Mouse (Mus musculus) retina, postnatal 7 days (tissue): ENCODE measurements around the gene Prpf3.
"Not testable (repeated sequence)": the region's sequence is repeated elsewhere in the genome, so short reads cannot be mapped to it uniquely, and the experiment has no call there.

Experiments used
- DNase-seq: peaks from one replicate; pipeline ENCODE4 v3.0.0-alpha.2; 2012; ENCODE audit warnings: low read depth, low spot score

The Prpf3 gene

DNA sequence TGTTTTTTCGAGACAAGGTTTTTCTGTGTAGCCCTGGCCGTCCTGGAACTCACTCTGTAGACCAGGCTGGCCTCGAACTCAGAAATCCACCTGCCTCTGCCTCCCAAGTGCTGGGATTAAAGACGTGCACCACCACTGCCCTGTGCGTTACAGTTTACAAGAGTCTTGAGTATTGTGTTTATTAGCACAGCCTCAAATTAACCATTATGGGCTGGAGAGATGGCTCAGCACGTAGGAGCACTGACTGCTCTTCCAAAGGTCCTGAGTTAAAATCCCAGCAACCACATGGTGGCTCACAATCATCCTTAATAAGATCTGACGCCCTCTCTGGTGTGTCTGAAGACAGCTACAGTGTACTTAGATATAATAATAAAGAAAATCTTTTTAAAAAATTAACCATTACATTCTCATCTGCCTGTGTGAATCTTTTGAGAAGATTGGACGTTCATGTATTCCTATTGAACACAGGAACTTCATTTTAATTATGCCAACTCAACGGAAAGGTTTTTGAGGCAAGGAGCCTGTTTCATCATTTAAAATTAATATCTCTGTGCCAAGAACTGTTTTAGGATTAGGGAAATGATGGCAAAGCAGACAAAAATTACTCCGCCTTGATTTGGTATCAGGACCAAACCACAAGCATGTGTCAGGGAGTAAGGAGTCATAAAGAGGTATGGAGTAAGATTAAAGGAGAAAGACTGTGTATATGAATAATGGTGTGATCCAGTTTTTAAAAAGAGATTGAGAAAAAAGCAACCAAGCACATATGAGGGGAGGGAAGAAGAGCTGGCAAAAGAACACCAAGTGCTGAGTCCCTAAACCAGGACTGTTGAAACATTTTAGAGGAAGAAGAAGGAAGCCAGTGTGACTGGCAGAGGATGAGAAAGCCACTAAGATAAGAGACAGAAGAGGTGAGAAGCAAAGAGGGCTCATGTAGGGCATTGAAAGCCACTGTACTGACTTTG, 35.4 kb downstream of the Prpf3 start:
- DNase-seq: no peak

- DNase-seq: peak; percentile 99
Measured at GRCm38 (mm10) chr3:95819351-95819985, 36.2 kb downstream of the Prpf3 start.

- DNase-seq: peak; percentile 72
Measured at GRCm38 (mm10) chr3:95818571-95819288, 37.0 kb downstream of the Prpf3 start, which contains the start of gene Rprd2. Gene Rprd2 (minus strand): TSS chr3:95818863.

GRCm38 (mm10) chr3:95818026-95818511, 37.6 kb downstream of the Prpf3 start:
- peak; percentile 25 for DNase-seq

- no peak for DNase-seq
Measured at GRCm38 (mm10) chr3:95816681-95817080, 39.0 kb downstream of the Prpf3 start.

GRCm38 (mm10) chr3:95808384-95808783, 47.3 kb downstream of the Prpf3 start:
- no peak for DNase-seq

GRCm38 (mm10) chr3:95807630-95808029, 48.1 kb downstream of the Prpf3 start:
- DNase-seq: not testable (repeated sequence)

DNA sequence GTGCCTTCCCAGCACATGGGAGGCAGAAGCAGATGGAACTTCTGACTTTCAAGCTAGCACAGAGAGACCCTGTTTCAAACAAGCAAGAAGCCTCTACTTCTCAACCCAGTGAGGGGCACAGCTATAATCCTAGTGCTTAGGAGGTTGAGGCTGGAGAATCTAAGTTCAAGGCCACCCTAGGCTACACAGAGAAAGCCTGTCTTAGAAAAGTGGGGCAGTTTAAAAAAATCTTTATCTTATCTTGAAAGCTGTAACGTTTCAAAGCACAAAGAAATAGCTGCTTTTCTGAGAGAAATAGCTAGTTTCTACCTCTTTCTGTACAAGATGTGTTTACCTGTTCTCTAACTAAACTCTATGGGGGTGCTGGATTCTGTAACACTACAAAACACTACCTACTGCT, 49.0 kb downstream of the Prpf3 start:
- DNase-seq: no peak

GRCm38 (mm10) chr3:95803851-95804250, 51.8 kb downstream of the Prpf3 start:
- DNase-seq: no peak

DNA sequence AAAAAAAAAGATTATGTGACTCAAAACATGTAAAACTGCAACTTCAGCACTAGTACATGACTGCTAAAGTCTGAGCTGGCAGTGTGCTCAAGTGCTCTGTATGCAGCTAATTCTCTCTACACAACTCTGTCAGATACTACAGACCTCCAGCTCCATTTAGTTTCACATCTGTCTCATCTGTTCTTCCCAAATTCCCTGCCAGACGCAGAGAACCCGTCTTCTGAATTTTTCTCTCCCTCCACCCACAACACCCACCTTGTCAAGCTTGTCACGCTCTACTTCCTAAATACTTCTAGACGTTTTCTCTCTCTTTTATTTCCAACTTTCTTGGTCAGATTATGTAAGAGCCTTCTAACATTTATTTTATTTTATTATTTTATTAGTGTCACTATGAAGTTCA, 56.9 kb downstream of the Prpf3 start:
- DNase-seq: no peak

- DNase-seq: no peak
Measured at GRCm38 (mm10) chr3:95794299-95794698, 61.4 kb downstream of the Prpf3 start.

- no peak for DNase-seq
Measured at GRCm38 (mm10) chr3:95793662-95794061, 62.0 kb downstream of the Prpf3 start.

DNA sequence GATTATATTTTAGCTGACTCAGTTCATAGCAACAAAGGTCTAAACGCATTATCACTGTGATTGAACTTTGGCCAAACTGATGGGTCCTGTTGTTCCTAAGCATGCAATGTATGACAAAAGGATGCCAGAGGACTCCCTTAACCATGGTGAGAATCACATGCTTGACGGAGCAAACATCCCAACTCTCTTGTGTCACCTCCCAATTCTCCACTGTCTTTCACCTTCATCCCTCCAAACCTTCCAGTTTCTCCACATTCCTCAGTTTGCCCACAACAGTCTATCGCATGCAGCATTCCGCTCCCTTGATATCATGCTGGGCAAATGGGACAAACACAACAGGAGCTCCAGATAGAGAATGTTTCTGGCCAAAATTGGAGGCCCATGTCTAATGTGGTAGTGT, 70.2 kb downstream of the Prpf3 start:
- DNase-seq: no peak
